Mouse (Mus musculus) frontal cortex, adult 2 months (tissue): ENCODE results near the gene Slc43a1. TPM values are rescaled to one million over a fixed set of nuclear protein-coding genes. Genes with fewer than 3 reads are reported as not detected.

ENCODE experiments used
- DNase-seq, 2 experiments: peaks; one replicate each; pipeline ENCODE4 v3.0.0; 2022; ENCODE audit warnings: low spot score in 1 of 2; ENCODE audit errors: extremely low spot score in 1 of 2
- polyA plus RNA-seq: library from polyadenylated mRNA; depleted of rRNA; stranded (reverse); fragments of >200 nt; gene quantifications from 2 replicates; pipeline ENCODE4 v1.2.3, GENCODE M21; 2012

The Slc43a1 gene
- polyA plus RNA-seq, 1 experiment, result 0.22 TPM

DNA sequence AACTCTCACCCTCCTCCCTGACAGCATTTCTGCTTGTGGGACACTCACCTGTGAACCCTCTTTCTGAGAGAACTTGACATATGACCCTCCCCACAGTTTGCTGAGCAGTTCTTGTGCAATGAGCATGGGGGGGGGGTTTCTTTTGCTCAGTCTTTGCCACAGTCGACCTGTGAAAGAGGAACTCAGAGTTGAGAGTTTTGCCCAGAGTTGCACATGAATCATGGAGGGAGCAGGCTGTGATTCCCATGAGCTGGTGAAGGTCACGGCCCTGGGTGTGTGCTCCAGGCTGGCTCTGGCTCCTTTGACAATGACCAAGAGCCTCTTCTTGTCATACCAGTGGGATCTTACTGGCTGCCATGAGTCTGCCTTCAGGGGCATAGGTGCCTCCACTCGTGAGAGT is 23.6 kb downstream of the Slc43a1 start:
- DNase-seq, result no peak

DNA sequence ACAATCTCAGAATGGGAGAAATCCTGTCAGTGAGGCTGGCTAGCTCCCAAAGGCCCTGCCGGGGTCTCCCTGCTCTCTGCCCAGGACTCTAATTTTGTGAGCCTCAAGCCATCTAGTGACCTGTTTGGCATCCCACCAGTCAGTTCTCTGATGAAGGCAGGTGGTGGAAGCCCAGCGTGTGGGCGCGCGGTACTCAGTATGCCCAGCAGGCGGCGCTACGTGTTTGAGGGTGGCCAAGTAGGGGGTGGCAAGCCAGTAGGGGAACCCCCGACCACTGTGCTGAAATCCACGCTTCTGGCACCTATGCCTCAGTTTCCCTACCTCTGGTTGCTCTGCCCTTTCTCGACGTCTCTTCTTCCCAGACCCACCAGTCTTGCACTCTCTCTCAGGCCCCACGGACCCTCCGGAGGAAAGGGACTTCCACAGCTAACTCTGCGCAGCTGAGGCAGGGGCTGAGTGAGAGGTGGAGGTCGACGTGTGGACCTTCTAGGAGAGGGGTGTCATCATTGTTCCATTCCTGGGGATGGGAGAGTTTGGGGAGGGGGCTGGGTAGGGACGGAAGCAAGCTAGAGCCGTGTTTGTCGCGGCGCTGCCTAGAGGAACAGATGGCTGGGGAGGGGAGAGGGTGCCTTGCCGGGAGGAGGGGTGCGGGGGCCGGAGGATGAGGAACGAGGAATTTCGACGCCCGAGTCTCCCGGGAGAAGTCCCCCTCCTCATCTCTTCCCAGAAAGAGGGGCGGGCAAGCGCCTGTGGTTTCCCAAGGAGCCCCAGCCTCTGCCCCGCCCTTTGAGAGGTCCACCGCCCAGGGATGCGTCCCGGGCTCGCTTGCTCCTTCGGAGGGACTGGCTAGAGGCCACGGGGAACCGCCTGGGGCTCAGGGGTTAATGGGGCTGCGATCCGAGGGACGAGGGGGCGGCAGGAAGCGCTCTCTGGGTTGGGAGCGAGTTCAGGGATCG is 27.2 kb downstream of the Slc43a1 start:
- peak in 1 of 2 experiments; percentile 81 for DNase-seq

DNA sequence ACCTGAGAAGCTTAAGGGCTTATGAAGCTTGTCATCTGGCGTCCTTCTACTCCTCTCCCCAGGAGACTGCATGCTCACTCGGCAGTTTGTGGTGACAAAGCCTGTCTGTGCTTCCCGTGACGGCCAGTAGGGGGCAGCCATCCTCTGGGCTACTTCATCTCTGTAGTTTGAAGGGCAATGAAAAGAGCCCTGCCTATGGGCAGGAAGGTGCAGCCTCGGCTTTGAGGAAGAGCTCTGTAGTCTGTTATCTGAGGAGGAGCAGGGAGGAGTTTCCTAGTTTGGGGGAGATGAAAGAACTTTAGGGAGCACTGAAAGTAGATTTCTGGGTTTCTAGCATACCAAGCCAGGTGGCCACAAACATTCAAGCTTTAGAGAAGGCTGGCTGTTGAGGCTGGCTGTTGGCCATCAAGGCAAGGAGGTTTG is 29.9 kb downstream of the Slc43a1 start:
- peak; percentile 61 to 85 for DNase-seq

DNA sequence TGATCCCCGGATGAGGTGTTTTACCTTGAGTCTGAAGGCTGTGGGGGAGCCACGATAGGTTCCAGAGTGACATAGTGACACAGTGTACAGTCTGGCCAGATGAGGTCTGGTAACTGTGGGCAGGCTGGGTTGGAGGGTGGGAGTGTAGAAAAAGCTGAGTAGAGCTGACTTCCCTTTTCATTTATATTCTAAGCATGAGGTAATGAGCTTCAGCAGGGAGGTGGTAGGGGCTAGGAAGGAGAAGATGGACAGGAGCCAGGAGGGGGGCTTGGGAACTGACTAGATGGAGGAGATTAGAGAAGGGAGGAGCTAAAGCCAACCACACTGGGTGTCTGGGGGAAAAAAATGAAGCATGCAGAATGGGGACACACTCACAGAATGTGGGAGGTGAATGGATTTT is 30.3 kb downstream of the Slc43a1 start:
- no peak for DNase-seq

DNA sequence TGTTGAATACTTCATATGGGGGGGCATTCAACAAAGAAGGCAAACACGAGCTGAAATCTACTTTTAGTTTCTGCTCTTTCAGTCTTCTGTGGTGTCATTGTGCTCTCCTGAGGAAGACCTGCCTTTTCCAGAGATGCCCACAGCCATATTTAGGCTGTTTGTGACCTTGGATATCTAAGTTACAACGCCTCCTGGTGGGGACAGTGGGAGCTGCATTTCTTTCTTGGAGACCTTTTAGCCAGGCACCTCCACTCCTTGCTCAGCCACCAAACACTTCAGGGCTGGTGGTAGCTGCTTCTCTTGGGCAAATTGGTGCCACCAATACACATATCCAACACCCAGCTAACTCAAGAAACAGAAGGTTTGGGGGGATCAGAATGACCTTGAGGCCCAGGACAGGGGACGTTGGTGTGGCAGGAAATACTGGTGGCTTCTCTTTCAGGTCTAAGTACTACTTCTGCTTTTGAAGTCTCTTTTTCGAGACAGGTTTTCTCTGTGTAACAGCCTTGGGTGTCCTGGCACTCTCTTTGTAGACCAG is 32.0 kb downstream of the Slc43a1 start:
- DNase-seq, result no peak

DNA sequence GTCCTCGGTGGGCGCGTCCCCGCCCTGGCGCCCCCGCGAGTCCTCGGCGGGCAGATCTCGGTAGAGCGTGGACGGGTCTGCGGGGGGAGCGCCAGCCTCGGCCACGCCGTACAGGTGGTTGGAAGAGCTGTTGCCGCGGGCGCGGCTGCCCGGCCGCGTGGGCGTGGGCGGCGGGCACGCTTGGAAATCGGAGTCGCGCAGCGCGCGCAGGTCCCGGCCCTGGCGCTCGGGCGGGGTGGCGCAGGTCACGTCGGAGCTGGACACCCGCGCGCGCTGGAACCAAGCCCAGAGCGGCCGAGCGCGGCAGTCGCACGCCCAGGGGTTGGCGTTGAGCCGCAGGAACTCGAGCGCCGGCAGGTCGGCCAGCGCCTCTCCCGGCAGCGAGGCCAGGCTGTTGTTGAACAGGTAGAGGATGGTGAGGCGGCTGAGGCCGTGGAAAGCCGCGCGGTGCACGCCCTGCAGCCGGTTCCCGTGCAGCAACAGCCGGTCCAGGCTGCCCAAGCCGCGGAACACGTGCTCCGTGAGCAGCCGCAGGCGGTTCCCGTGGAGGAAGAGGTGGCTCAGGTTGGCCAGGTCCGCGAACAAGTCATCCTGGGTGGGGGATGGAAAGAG is 33.6 kb downstream of the Slc43a1 start:
- DNase-seq, result no peak

DNA sequence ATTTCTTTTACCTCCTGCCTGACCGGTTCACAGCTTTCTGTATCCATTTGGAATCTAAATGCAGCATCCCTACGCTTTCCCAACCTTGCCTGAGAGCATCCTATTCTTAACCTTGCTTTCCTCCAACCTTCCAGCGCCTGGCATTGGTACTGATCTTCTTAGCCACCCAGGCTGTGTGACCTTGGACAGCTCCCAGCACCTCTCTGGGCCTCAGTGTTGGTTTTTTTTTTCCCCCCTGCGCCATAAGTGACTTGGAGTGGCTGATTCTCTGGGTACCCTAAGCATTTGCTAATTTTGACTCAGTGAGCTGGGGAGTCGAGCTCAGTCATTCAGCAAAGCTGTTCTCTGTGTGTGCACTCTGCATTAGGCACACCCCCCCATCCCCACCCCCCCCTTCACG is 37.2 kb downstream of the Slc43a1 start:
- DNase-seq, result no peak

DNA sequence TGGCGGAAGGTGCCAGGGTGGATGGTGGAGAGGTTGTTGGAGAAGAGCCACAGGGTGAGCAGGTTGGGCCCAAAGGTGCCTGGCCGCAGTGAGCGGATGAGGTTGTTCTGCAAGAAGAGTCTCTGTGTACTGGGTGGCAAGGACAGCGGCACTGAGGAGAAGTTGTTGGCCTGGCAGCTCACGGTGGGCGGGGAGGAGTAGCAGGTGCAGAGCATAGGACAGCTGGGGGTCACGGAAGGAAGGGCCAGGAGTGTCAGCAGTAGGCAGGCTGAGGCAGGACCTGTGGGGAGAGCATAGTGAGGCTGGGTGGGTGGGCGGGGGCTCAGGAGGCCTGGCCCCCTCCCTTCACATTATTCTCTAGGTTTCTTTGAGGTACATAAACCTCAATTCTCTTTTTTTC is 41.9 kb downstream of the Slc43a1 start:
- DNase-seq, result peak in 1 of 2 experiments; percentile 3

DNA sequence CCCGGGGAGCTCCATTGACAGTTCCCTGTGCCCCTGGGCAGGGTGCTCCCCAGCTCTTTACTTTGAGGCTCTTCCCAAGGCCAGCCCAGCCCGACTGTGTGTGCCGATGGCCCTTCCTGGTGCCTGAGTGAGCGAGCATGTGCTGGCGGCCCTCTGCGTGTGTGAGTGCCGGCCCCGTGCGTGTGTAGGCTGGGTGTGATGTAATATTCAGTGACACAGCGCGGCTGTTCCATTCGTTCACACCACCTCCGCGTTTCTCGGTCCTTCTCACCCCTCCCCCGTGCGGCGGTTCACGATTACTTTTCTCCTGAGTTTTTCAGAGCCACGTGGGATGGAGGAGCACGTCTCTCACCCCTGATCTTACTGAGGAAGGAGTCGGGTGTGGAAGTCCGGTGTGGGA is 44.0 kb downstream of the Slc43a1 start:
- DNase-seq, result peak; percentile 79 to 91

DNA sequence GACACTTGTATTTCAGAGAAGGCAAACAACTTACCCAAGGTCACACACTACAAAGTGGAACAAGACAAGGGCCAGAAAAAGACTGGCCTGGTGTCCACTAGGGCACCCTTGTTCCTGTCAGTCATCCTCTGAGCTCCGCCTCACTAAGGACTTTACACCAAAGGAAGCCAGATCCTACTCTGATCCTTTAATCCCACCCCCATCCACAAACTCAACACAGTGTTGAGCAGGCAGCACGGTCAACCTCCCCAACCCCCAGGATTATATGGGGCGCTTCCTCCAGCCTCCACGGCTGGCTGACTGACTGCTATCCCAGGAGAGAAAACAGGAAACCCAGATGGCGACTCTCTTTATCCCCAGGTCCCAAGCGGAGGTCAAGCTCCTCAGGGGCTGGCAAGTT is 44.4 kb downstream of the Slc43a1 start:
- DNase-seq, result no peak

DNA sequence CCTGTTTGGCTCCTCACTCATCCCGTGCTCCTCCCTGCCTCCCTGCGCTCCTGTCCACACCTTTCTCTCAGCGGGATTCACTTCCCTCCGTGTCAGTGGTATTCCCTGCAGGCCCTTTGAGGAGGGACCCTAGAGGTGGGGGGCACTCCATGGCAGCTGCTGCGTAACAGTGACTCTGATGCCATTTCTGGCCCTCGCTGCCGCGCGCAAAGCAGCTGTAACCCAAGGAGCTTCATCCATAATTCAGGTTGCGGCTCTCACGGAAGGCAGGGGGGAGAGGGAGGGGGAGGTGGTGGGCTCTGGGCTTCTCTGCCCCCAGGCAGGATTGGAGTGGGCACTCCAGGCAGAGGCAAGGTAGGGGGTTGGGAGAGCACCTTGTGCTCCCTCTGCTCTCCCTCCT is 44.9 kb downstream of the Slc43a1 start:
- no peak for DNase-seq

DNA sequence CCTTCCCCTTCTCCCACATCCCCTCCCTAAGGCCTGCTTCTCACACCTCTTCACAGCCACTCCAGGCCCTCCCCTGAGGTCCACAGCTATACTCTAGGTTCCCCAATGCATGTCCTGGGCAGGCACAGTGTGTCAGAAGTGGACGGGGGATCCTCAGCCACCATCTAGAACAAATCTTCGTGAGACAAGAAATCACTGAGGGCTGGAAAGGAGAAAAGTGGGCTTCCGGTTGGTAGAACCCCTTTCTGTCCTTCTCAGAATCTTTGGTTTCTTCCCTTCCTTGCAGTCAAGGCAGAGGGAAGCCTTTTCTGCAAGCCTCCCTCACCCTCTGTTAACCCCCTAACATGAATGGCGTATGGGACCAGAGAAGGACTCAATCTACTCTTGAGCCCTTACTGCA is 45.3 kb downstream of the Slc43a1 start:
- no peak for DNase-seq

DNA sequence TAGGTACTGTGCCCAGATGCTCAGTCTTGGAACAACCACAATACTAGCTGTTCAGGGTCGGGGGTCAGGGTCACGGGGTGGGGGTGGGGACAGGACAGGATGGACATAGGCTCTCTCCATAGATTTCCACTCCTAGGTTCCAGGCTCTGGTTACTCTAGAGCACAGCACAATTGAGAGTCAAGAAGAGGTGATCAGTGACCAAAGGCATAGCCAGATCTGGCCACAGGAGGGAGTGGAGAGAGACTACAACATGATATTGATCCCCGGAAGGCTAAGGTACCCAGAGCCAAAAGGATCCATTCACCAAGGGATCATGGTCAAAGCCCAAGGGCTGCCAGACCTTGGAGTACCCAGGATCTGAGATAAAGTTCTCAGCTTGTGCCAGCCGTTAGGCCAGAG is 46.0 kb downstream of the Slc43a1 start:
- DNase-seq, result no peak

DNA sequence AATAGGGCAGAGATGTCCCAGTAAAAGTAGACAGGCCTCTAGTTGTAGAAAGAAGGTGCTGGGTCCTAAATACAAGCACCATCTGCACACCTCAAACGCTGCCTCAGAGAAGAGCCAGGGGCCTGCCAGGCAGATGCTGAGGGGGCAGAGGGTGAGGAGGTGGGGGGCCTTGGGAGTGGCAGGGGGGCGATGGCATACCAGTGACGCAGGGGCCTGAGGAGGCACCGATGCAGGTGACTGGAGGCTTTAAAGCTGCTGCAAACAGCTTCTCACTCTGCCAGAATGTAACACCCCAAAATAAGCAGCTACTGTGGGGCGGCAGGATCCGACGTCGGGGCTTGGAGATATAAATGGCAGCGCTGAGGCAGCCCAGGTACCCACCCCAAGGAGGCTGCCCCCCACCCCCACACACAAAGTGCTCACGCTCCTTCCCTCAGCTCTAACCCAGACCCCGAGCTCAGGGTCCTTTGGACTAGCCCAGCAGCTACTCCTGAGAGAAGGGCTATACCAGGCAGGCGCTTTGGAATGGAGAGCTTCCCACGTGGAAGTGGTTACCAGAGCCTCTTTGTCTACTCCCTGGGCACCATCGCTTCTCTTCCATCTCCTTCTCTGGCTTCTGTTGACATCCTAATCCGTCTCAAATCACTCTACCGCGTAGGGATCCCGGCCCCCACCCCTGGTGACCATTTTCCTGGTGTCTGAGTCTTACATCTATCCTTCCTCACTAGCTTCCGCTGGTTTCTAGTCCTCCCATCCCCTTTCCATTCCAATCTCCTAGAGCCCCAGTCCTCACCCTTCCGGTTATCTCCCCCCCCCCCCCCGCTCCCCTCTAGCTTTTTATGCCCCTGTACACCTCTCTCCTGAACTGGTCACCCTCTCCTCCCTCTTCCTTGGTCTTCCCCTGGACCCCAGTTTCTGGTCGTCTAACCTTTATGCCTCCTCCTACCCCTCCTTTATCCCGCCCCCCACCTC is 46.7 kb downstream of the Slc43a1 start:
- no peak for DNase-seq

DNA sequence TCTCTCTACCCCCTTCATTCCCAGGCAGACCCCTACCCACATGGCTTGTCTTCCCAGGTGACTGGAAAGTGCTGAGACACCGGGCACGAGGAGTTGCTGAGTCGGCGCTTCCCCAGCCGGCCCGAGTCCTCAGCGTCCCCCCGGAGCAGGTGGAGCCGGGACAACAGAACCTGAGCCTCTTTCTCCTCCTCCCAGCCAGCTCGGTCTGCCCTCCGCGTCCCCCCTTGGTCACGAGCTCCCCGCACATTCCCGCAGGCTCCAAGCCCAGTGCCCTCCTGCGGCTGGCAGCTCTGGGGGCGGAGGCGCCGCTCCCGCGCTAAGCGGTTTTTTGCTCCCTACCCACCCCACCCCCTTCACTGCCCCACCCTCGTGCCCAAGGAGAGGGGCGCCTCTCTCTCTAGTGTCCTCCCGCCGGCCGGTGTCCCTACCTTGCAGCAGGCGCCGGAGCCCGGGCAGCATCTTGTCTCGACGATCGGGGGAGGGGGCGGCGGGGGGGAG is 47.6 kb downstream of the Slc43a1 start, which contains the start of gene Rtn4rl2:
TSS of gene Rtn4rl2 (minus strand) at position 477 of the 498 bp plus-strand sequence.
- DNase-seq, result no peak

DNA sequence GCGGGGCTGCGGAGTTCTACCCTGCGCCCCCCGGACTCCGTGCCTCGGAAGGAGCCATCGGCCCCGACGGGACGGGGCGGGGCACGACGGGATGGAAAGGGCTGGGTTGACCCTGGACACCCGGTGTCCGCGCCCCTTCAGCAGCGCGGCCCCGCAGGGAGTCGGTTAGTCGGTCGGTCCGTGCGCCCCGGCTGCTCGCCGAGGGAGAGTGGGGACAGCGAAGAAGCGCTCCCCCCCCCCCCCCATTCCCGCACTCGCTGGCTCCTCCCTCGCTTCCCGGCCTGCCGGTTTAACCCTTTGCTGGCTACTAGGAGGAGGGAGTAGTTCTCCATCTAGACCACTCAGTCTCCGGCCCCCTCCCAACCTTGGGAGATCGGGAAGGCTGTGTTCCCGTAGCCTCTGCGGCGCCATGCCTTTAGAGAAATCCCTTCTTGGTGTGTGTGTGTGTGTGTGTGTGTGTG is 48.2 kb downstream of the Slc43a1 start:
- no peak for DNase-seq

DNA sequence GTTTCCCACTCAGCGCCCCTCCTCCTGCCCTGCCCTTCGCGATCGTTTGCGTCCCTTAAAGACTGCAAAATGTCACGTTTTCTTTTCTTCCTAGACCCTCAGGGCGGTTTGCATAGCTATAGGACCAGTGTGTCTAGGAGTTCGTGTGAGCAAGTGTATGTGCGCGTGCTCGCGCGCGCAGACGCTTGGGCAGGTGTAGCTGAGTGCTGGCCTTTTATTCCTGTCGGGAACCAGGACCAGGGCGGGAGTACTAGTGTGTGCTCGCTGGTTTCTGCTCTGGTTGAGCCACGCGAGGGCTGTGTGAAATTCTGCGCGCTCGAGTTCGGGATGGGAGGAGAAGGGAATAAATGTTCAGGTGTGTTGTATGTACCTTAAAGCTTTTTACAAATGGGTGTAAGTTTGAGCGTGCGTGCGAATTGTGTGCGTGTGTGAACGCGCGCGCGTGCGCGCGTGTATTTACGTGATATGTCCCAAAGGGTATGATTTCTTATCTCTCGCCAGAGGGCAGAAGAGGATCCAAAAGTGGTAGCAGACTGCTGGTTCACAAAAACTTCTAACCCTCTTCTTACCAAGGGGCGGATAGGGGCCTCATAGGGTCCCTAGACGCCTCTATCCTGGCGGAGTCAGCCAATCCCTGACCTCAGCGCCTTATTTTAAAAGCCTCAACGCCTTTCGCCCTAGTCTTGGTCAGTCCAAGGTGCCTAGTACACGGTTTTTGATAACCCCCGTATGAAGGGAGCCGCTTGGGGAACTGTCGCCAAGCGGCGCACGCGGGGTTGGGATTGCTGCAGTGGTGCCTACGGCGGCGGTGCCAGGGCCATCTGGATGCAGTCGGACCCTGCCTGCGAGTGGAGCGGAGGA is 49.0 kb downstream of the Slc43a1 start:
- peak in 1 of 2 experiments; percentile 77 for DNase-seq

DNA sequence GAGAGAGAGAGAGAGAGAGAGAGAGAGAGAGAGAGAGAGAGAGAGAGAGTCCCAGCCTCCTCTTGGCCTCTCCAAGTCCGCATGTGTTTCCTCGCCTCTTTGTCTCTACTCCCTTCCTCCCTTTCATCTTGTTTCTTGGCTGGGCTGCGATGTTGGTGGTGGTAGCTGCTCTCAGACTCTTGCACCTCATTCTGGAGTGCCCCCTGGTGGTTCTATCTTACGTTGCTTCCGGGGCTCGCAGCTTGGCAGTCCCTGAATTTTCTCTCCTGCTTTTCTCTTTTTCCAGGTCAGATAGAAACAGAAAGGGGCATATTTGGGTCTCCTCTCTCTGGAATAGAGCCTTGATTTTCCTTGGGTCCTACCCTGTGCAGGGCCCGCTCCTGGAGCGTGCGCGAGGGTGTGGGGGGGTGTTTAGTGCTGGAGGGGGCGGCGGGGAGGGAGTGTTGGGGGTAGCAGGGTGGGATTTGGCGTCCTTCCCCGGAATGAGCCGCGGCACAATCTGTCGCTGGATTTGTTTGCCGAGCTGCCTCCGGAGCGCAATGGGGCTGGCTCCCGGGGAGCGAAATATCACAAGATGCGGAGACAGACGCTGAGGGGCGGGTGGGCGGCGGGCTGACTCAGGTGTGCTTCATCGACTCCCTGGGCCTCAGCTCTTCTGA is 50.1 kb downstream of the Slc43a1 start:
- DNase-seq, result peak in 1 of 2 experiments; percentile 87
